Mouse (Mus musculus): ENCODE measurements around the gene Spns3. TPM values are rescaled to one million over a fixed set of nuclear protein-coding genes. Genes with fewer than 3 reads are reported as not detected.

Gene Spns3
- polyA plus RNA-seq, 1 experiment: not detected

DNA sequence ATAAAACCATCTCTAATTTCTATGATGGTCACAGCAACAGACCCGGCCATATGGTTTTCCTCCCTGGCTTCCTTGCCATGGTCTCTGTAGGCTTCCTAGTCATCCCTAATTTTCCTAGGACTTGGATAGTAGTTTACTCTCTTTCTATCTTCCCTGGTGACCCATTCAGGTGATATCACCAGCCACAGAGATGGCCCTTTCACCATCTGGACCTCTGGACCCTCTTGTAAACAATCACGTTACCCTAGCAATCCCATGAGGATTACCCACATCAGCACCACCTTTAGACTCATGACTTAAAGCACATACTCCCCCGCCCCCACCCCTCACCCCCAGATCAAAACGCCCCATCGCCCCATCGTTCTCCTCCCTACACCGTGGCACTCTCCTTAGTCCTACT is 16.0 kb upstream of the Spns3 start:
- Histone ChIP-seq H3K4me3 (ENCODE audit: insufficient read depth, poor library complexity, severe bottlenecking) (no peak overlapping the region), H3K36me3 (ENCODE audit: control insufficient read depth, insufficient read depth) (no peaks in the 10 kb centered on the region), H3K27me3 (ENCODE audit: control insufficient read depth, insufficient read depth, insufficient read length) (peaks cover 14% of the 10 kb centered on the region), H3K79me2 (ENCODE audit: control insufficient read depth, insufficient read depth) (no peaks in the 10 kb centered on the region), H3ac (ENCODE audit: control insufficient read depth, insufficient read length, low read depth) (no peak overlapping the region), H3K79me3 (ENCODE audit: low read depth) (no peaks in the 10 kb centered on the region)
- TF ChIP-seq MYOD1 (IDR thresholded peaks at IDR 0.05; ENCODE audit: control insufficient read depth, insufficient read length, low read depth) (no peak), USF1 (IDR thresholded peaks at IDR 0.05; ENCODE audit: low read depth) (no peak), MYOG (IDR thresholded peaks at IDR 0.05; ENCODE audit: control insufficient read depth, extremely low read depth, insufficient read length) (no peak), CTCF (IDR thresholded peaks at IDR 0.05; ENCODE audit: control insufficient read depth, insufficient read depth, insufficient read length) (no peak), MAX (IDR thresholded peaks at IDR 0.05) (no peak), FOSL1 (IDR thresholded peaks at IDR 0.05; ENCODE audit: insufficient read depth, low read length, poor library complexity, severe bottlenecking) (no peak), CEBPB (IDR thresholded peaks at IDR 0.05; ENCODE audit: low read depth) (no peak)

DNA sequence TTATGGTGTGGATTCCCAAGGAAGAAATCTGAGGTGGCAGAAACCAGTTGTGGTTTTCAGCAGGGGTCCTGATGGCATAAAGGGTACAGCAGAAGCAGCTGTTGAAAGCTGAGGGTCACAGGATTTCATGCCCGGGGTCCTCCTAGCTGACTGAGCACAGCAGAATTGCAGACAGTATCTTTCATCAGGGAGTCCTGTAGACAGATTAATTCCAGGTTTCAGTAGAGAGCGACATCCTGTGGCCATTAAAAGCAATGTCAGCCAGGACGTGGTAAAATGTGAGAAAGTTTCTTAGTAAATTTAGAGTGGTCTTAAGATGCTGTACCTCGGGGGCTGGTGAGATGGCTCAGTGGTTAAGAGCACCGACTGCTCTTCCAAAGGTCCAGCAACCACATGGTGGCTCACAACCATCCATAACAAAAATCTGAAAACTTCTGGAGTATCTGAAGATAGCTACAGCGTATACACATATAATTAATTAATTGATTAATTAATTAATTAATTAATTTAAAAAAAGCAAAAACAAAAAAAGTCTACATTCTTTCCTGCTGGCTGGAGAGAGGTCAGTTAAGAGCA is 14.0 kb upstream of the Spns3 start:
- no peak overlapping the region for H3K4me3 ChIP-seq (ENCODE audit: insufficient read depth, poor library complexity, severe bottlenecking)
- H3ac ChIP-seq (ENCODE audit: control insufficient read depth, insufficient read length, low read depth): no peak overlapping the region
- no peaks in the 10 kb centered on the region for H3K79me3 ChIP-seq (ENCODE audit: low read depth)
- H3K79me2 ChIP-seq (ENCODE audit: control insufficient read depth, insufficient read depth): no peaks in the 10 kb centered on the region
- H3K27me3 ChIP-seq (ENCODE audit: control insufficient read depth, insufficient read depth, insufficient read length): peaks cover 14% of the 10 kb centered on the region
- no peaks in the 10 kb centered on the region for H3K36me3 ChIP-seq (ENCODE audit: control insufficient read depth, insufficient read depth)
- TF ChIP-seq MAX (IDR thresholded peaks at IDR 0.05) (no peak), MYOD1 (IDR thresholded peaks at IDR 0.05; ENCODE audit: control insufficient read depth, insufficient read length, low read depth) (no peak), CTCF (IDR thresholded peaks at IDR 0.05; ENCODE audit: control insufficient read depth, insufficient read depth, insufficient read length) (peak; percentile 14), USF1 (IDR thresholded peaks at IDR 0.05; ENCODE audit: low read depth) (no peak), CEBPB (IDR thresholded peaks at IDR 0.05; ENCODE audit: low read depth) (no peak), FOSL1 (IDR thresholded peaks at IDR 0.05; ENCODE audit: insufficient read depth, low read length, poor library complexity, severe bottlenecking) (no peak), MYOG (IDR thresholded peaks at IDR 0.05; ENCODE audit: control insufficient read depth, extremely low read depth, insufficient read length) (no peak)

DNA sequence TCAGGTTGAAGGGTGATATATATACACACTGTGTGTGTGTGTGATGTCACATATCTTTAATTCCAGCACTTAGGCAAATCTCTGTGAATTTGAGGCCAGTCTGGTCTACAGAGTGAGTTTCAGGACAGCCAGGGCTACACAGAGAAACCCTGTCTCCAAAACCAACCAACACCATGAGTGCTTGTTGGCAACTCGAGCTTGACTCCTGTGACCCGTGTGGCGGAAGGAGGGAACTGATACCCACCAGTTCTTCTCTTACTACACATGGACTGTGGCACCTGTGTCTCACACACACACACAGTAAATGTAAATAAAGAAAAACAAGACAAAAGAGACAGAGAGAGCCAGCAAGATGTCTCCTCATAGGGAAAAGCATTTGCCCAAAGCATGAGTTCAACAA is 10.4 kb upstream of the Spns3 start:
- no peak for TF ChIP-seq CTCF (IDR thresholded peaks at IDR 0.05; ENCODE audit: control insufficient read depth, insufficient read depth, insufficient read length)
- no peak for TF ChIP-seq MYOD1 (IDR thresholded peaks at IDR 0.05; ENCODE audit: control insufficient read depth, insufficient read length, low read depth)
- TF ChIP-seq MAX (IDR thresholded peaks at IDR 0.05): no peak
- TF ChIP-seq CEBPB (IDR thresholded peaks at IDR 0.05; ENCODE audit: low read depth): no peak
- no peaks in the 10 kb centered on the region for H3K36me3 ChIP-seq (ENCODE audit: control insufficient read depth, insufficient read depth)
- H3K4me3 ChIP-seq (ENCODE audit: insufficient read depth, poor library complexity, severe bottlenecking): no peak overlapping the region

DNA sequence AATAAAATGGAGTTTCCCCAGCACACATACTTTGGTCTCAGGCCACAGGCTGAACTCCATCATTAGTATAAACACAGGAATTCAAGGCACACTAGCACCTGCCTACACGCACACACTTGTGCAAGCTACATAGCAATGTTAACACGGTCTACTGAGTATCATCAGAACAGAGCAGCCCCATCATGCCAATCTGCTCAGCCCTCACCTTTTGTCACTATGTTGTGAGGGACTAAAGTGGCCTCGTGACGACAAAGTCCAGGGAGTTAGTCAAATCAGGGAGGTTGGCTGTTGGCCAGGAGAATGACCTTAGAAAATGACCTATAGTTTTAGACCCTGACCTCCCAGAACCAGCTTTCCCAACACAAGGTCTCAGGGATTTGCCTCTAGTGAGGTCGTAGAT is 7.8 kb upstream of the Spns3 start:
- Histone ChIP-seq H3K79me3 (ENCODE audit: low read depth) (no peaks in the 10 kb centered on the region), H3K36me3 (ENCODE audit: control insufficient read depth, insufficient read depth) (no peaks in the 10 kb centered on the region), H3K27me3 (ENCODE audit: control insufficient read depth, insufficient read depth, insufficient read length) (peaks cover 16% of the 10 kb centered on the region), H3K4me3 (ENCODE audit: insufficient read depth, poor library complexity, severe bottlenecking) (no peak overlapping the region), H3ac (ENCODE audit: control insufficient read depth, insufficient read length, low read depth) (no peak overlapping the region), H3K79me2 (ENCODE audit: control insufficient read depth, insufficient read depth) (no peaks in the 10 kb centered on the region)
- TF ChIP-seq MYOG (IDR thresholded peaks at IDR 0.05; ENCODE audit: control insufficient read depth, extremely low read depth, insufficient read length) (no peak), CEBPB (IDR thresholded peaks at IDR 0.05; ENCODE audit: low read depth) (no peak), CTCF (IDR thresholded peaks at IDR 0.05; ENCODE audit: control insufficient read depth, insufficient read depth, insufficient read length) (no peak), MYOD1 (IDR thresholded peaks at IDR 0.05; ENCODE audit: control insufficient read depth, insufficient read length, low read depth) (no peak), FOSL1 (IDR thresholded peaks at IDR 0.05; ENCODE audit: insufficient read depth, low read length, poor library complexity, severe bottlenecking) (no peak)

More for the DNA sequence above, 10.4 kb upstream of the Spns3 start:
- Histone ChIP-seq H3K79me3 (ENCODE audit: low read depth) (no peaks in the 10 kb centered on the region), H3K27me3 (ENCODE audit: control insufficient read depth, insufficient read depth, insufficient read length) (peaks cover 14% of the 10 kb centered on the region), H3ac (ENCODE audit: control insufficient read depth, insufficient read length, low read depth) (no peak overlapping the region), H3K79me2 (ENCODE audit: control insufficient read depth, insufficient read depth) (no peaks in the 10 kb centered on the region)

DNA sequence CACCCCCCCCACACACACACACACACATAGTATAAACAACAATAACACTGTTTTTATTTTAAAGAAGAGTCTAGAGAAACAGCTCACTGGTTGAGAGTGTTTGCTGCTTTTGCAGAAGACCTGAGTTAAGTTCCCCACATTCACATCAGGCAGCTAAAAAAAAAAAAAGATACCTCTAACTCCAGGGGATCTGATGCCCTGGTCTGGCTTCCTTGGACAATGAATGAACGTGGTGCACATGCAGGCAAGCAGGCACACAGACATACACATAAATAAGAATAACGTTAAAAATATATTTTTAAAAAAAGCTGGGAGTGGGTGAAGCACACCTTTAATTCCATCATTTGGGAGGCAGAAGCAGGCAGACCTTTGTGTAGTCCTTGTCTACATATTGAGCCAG is 6.6 kb upstream of the Spns3 start:
- Histone ChIP-seq H3ac (ENCODE audit: control insufficient read depth, insufficient read length, low read depth) (no peak overlapping the region), H3K79me3 (ENCODE audit: low read depth) (no peaks in the 10 kb centered on the region), H3K79me2 (ENCODE audit: control insufficient read depth, insufficient read depth) (no peaks in the 10 kb centered on the region), H3K36me3 (ENCODE audit: control insufficient read depth, insufficient read depth) (no peaks in the 10 kb centered on the region), H3K27me3 (ENCODE audit: control insufficient read depth, insufficient read depth, insufficient read length) (peaks cover 9% of the 10 kb centered on the region), H3K4me3 (ENCODE audit: insufficient read depth, poor library complexity, severe bottlenecking) (no peak overlapping the region)
- TF ChIP-seq MYOD1 (IDR thresholded peaks at IDR 0.05; ENCODE audit: control insufficient read depth, insufficient read length, low read depth): no peak
- no peak for TF ChIP-seq CTCF (IDR thresholded peaks at IDR 0.05; ENCODE audit: control insufficient read depth, insufficient read depth, insufficient read length)
- no peak for TF ChIP-seq MAX (IDR thresholded peaks at IDR 0.05)
- TF ChIP-seq MYOG (IDR thresholded peaks at IDR 0.05; ENCODE audit: control insufficient read depth, extremely low read depth, insufficient read length): no peak
- no peak for TF ChIP-seq USF1 (IDR thresholded peaks at IDR 0.05; ENCODE audit: low read depth)
- no peak for TF ChIP-seq CEBPB (IDR thresholded peaks at IDR 0.05; ENCODE audit: low read depth)
- no peak for TF ChIP-seq FOSL1 (IDR thresholded peaks at IDR 0.05; ENCODE audit: insufficient read depth, low read length, poor library complexity, severe bottlenecking)

DNA sequence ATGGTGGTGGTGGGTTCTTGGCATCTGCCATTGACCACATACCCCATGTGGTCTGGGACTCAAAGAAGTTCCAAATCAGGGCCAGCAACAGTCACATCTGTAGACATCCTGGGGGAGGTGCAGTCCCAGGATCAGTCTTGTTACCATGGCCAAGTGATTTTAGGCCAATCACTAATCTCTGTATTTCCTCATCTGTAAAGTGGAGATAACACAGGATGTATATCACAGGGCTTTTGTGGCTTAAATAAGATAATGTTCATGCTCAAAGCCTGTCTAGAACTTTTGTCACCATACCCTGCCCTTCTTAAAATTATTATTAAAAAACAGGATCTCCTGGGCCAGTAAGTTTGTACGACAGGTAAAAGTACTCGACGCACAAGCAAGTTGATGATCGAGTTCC is 6.2 kb upstream of the Spns3 start:
- no peak for TF ChIP-seq FOSL1 (IDR thresholded peaks at IDR 0.05; ENCODE audit: insufficient read depth, low read length, poor library complexity, severe bottlenecking)
- TF ChIP-seq CTCF (IDR thresholded peaks at IDR 0.05; ENCODE audit: control insufficient read depth, insufficient read depth, insufficient read length): no peak
- TF ChIP-seq MYOD1 (IDR thresholded peaks at IDR 0.05; ENCODE audit: control insufficient read depth, insufficient read length, low read depth): no peak
- TF ChIP-seq USF1 (IDR thresholded peaks at IDR 0.05; ENCODE audit: low read depth): no peak
- no peak for TF ChIP-seq CEBPB (IDR thresholded peaks at IDR 0.05; ENCODE audit: low read depth)
- no peak for TF ChIP-seq MYOG (IDR thresholded peaks at IDR 0.05; ENCODE audit: control insufficient read depth, extremely low read depth, insufficient read length)
- TF ChIP-seq MAX (IDR thresholded peaks at IDR 0.05): no peak
- Histone ChIP-seq H3K4me3 (ENCODE audit: insufficient read depth, poor library complexity, severe bottlenecking) (no peak overlapping the region), H3K27me3 (ENCODE audit: control insufficient read depth, insufficient read depth, insufficient read length) (peaks cover 12% of the 10 kb centered on the region), H3ac (ENCODE audit: control insufficient read depth, insufficient read length, low read depth) (no peak overlapping the region), H3K36me3 (ENCODE audit: control insufficient read depth, insufficient read depth) (no peaks in the 10 kb centered on the region), H3K79me3 (ENCODE audit: low read depth) (no peaks in the 10 kb centered on the region), H3K79me2 (ENCODE audit: control insufficient read depth, insufficient read depth) (no peaks in the 10 kb centered on the region)
